Mouse (Mus musculus) embryonic facial prominence, embryonic 12.5 days (tissue): Measurements from ENCODE around the gene Mkrn2. TPM values are rescaled to one million over a fixed set of nuclear protein-coding genes. Genes with fewer than 3 reads are reported as not detected.

Experiments
- ATAC-seq: fragments of 200-750 bp; cut with Nextera tagmentation; 2 replicates; pipeline ENCODE4 v1.8.0; 2017; ENCODE audit not compliant: insufficient number of reproducible peaks, insufficient read depth, low FRiP score, low TSS enrichment
- H3K27ac ChIP-seq: fragments of 300-500 bp; sonication (generic); 2 replicates; pipeline ENCODE4 v1.5.1; 2016; ENCODE audit warnings: mild to moderate bottlenecking
- H3K27me3 ChIP-seq: fragments of 300-500 bp; sonication (generic); 2 replicates; pipeline ENCODE4 v1.6.1; 2016; ENCODE audit warnings: mild to moderate bottlenecking, moderate library complexity
- H3K36me3 ChIP-seq: fragments of 300-500 bp; sonication (generic); 2 replicates; pipeline ENCODE4 v1.6.1; 2016; ENCODE audit warnings: mild to moderate bottlenecking
- H3K4me1 ChIP-seq: fragments of 300-500 bp; sonication (generic); 2 replicates; pipeline ENCODE4 v1.6.1; 2016
- H3K4me2 ChIP-seq: fragments of 300-500 bp; sonication (generic); replicated peaks from 2 replicates; pipeline ENCODE4 v1.6.1; 2016; ENCODE audit warnings: mild to moderate bottlenecking, moderate library complexity
- H3K4me3 ChIP-seq: fragments of 300-500 bp; sonication (generic); 2 replicates; pipeline ENCODE4 v1.5.1; 2016; ENCODE audit warnings: mild to moderate bottlenecking
- H3K9ac ChIP-seq: fragments of 300-500 bp; sonication (generic); 2 replicates; pipeline ENCODE4 v1.6.1; 2016; ENCODE audit warnings: mild to moderate bottlenecking, moderate library complexity
- H3K9me3 ChIP-seq: fragments of 300-500 bp; sonication (generic); 2 replicates; pipeline ENCODE4 v1.6.1; 2016; ENCODE audit warnings: mild to moderate bottlenecking, moderate library complexity
- WGBS: fragments of 180-500 bp; shearing (Covaris S2); methylation state at CpG from one replicate; pipeline ENCODE4 v1.1.7; 2016; 5-methylcytosine and 5-hydroxymethylcytosine counted together
- polyA plus RNA-seq: library from polyadenylated mRNA; unstranded; fragments of >200 nt; fragmentation: Nextera tagmentation; extraction: Ambion mirVana; gene quantifications from 2 replicates; pipeline ENCODE4 v1.2.1, GENCODE M21; 2016

Gene Mkrn2
- polyA plus RNA-seq = 27.3 and 28.1 TPM in 2 replicates

DNA sequence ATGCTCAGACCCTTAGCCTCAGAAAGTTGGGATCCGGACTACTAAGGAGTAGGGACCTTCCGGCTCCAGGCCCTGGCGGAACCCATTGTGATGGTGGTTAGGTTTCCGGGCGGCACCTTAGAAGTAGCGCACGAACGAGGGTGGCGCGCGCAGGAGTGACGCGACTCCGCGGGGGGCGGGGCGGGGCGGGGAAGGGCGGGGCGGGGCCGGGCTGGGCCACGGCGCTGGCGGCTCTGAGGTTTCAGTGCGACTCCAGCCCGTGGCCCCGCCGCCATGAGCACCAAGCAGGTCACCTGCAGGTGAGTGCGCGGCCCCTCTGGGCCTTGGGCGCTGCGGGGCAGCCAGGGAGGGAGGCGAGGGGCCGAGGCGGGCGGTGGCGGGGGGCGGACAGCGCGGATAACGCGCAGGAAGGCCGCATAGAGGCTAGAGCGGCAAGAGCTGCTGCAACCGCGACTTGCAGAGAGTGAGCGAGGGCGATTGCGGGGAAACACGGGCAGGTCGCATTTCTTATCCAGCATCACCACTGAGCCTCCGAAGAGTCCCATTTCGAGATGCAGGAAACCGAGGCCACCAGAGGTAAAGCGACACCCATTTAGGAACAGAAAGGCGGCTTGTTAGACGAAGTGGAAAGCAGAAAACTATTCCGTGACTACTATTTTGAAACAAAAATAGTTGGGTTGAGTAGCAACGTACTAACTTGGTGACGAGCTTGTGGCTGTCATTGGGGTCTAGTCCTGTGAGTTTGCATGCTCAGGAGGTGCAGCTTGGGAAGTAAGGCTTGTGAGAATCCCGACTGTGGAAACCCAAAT is at the start of gene Mkrn2:
Gene Mkrn2 (plus strand): TSS at position 188 of the 809 bp plus-strand sequence.
- peaks cover 9% of the 10 kb centered on the region; the same call in 1 of the 2 replicates for H3K4me1 ChIP-seq
- no peaks in the 10 kb centered on the region for H3K9me3 ChIP-seq
- peak within 1 kb of the TSS; percentile 64 for H3K4me2 ChIP-seq
- peak within 1 kb of the TSS; percentile 93 for H3K4me3 ChIP-seq
- peak within 1 kb of the TSS; percentile 87 for H3K9ac ChIP-seq
- H3K36me3 ChIP-seq = peaks cover 10% of the 10 kb centered on the region; the same call in 1 of the 2 replicates
- H3K27me3 ChIP-seq = no peaks in the 10 kb centered on the region
- under 1% methylated on average over 58 of the region's 61 CpGs for WGBS
- H3K27ac ChIP-seq = peak within 1 kb of the TSS; percentile 81
- peak; percentile 94 for ATAC-seq

DNA sequence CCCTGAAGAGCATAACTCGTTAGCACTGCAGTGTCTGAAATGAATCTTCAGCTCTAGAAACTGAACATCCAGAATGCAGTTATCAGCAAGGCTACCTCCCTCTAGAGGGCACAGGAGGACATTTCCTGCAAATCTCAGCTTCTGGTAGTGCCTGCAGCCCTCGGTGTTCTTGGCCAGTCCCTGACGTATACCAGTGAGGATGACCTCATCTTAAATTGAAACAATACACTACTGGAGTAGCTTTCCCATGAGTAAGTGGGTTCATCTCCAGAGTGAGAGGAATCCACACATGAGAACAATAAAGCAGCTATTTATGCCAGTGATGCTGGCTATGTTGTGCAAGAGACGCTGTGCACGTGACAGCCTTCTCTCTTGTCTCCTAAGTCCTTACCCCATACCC is 46.2 kb upstream of the Mkrn2 start:
- 72% methylated on average over 5 of the region's 5 CpGs for WGBS
- no peak overlapping the region for H3K4me2 ChIP-seq
- ATAC-seq = no peak
- H3K9me3 ChIP-seq = no peaks in the 10 kb centered on the region
- no peaks in the 10 kb centered on the region for H3K4me1 ChIP-seq
- peaks cover 48% of the 10 kb centered on the region for H3K36me3 ChIP-seq
- H3K27ac ChIP-seq = no peak overlapping the region
- H3K9ac ChIP-seq = no peak overlapping the region
- H3K27me3 ChIP-seq = no peaks in the 10 kb centered on the region
- H3K4me3 ChIP-seq = no peak overlapping the region

DNA sequence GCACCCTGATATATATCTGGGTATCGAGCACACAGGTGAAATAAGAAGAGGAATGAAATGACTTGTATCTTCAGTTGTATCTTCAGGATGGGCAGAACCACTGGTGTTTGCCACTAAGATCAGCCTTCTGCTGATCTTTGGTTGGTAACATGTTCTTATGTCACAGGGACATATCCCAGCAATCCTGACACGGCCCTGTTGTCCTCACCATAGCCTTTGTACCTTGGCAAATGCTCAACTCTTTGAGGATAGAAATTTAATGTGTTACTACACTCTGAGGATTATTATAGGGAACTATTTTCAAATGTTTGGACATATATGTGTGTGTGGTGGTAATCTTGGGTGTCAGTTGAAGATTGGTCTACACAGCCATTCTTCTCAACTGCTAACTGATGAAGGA is 43.5 kb upstream of the Mkrn2 start:
- no peak overlapping the region for H3K4me3 ChIP-seq
- no peak overlapping the region for H3K27ac ChIP-seq
- no peak for ATAC-seq
- H3K36me3 ChIP-seq = peaks cover 47% of the 10 kb centered on the region
- no peaks in the 10 kb centered on the region for H3K4me1 ChIP-seq
- no peaks in the 10 kb centered on the region for H3K9me3 ChIP-seq
- H3K9ac ChIP-seq = no peak overlapping the region
- no peak overlapping the region for H3K4me2 ChIP-seq
- H3K27me3 ChIP-seq = no peaks in the 10 kb centered on the region
- 90% methylated on average over 2 of the region's 2 CpGs for WGBS

DNA sequence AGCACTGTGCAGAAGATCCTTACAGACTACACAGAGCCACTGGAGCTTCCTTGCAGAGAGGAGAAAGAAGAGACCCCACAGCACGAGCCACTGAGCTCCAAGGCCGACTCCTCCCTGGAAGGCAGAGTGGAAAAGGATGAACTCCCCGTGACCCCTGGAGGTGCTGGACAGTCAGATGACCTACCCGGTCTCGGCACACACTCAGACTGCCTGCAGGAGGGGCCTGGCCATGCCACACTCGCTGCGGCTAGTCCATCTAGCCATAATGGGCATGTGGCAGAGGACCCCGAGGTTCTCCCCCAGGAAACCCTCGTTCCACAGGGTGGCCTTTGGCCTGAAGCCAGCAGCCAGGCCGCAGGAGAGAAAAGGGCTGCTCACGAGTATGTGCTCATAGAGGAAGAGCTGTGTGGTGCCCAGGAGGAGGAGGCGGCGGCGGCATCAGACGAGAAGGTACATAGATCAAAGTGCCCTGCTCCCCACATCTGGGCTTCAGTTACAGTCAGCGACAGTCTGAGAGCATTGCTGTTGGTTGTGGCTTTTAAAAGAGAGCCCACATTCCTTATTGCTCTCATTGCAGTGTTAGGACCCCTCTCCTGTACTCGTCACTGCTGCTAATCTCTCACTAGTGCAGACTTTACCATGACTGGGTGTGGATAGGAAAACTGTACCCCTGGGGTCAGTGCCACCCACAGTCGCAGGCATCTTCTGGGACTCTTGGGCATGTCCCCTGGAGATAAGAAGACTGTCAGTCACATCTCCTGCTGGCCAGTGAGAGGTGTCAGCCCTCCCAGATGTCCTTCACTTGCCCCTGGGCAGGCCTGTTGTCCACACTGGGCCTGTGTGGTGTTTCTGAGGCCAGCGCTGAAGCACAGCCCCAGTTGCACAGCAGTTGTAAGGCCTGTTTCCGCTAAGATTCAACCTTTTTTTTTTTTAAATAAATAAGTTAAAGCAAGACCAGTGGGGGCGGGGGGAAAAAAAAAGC is 41.8 kb upstream of the Mkrn2 start:
- Histone ChIP-seq H3K4me3 (no peak overlapping the region), H3K4me1 (no peaks in the 10 kb centered on the region), H3K36me3 (peaks cover 42% of the 10 kb centered on the region), H3K27ac (no peak overlapping the region), H3K4me2 (no peak overlapping the region), H3K27me3 (no peaks in the 10 kb centered on the region), H3K9me3 (no peaks in the 10 kb centered on the region), H3K9ac (no peak overlapping the region)
- no peak for ATAC-seq
- WGBS = 80% methylated on average over 21 of the region's 21 CpGs

DNA sequence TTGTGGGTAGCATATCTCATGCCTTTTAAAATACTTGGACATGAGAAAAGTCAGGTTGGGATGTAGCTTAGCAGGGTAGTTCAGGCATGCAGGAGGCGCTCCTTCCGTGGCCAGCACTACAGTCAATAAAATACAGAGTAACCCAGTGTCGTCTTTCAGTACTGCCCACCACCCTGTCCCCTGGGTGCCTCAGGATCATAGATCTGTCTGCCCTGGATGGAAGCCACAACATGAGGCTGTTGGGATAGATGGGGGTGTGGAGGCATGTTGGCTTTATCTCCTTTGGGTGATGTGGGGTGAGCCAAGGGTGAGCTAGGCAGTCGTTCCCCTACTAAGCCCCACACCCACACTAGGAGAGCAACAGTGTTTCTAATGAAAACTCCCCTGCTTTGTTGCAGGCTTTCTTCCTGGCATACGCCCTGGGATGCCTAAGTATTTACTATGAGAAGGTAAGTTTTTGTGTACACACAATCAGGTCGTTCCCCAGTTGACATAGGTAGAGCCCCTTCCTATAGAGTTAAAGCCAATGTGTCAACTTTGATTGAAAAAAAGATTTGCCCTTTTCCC is 36.1 kb upstream of the Mkrn2 start:
- Histone ChIP-seq H3K9me3 (no peaks in the 10 kb centered on the region), H3K9ac (no peak overlapping the region), H3K36me3 (peaks cover 50% of the 10 kb centered on the region), H3K27me3 (no peaks in the 10 kb centered on the region), H3K27ac (no peak overlapping the region), H3K4me1 (no peaks in the 10 kb centered on the region), H3K4me3 (no peak overlapping the region), H3K4me2 (no peak overlapping the region)
- 84% methylated on average over 6 of the region's 6 CpGs for WGBS
- no peak for ATAC-seq

DNA sequence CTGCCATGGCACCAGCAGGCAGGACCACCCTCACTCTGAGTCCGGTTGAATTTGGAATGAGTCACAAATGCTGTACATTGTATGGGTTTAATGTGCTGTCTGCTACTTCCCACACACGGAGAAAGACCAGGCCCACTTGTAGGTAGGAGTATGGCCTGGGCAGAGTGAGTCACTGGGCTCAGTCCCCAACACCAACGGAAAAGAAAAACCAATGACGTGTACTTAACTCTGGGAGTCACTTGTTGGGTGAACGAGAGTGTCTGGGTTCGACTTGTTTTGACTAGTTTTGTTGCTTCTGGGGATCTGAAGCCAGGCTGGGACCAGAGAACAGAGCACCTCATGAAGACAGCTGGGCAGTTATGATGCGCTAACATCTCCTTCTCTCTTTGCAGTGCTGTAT is 27.5 kb upstream of the Mkrn2 start:
- Histone ChIP-seq H3K4me2 (no peak overlapping the region), H3K4me3 (no peak overlapping the region), H3K27me3 (no peaks in the 10 kb centered on the region), H3K27ac (no peak overlapping the region), H3K9me3 (no peaks in the 10 kb centered on the region), H3K36me3 (peaks cover 54% of the 10 kb centered on the region), H3K9ac (no peak overlapping the region), H3K4me1 (no peaks in the 10 kb centered on the region)
- WGBS = 90% methylated on average over 7 of the region's 7 CpGs
- ATAC-seq = no peak

DNA sequence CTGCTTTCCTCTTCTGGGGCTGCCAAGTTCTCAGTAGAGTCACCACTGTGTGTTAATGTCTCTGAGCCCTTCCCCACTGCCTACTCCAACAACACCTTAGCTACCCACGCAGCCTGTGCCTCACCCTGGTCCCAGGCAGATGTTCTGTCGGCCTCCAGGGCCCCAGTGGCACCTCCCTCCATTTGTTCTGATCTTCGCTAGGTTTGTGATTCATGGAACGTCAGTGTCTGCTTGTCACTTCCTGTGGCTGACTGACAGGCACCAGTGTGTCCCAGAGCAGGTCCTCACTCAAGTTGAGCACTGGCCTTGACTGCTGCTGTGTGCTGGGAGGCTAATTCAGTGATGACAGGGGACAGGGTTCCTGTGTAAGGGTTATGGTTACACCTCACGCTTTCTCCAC is 24.3 kb upstream of the Mkrn2 start:
- Histone ChIP-seq H3K4me3 (no peak overlapping the region), H3K9ac (no peak overlapping the region), H3K4me2 (no peak overlapping the region), H3K9me3 (no peaks in the 10 kb centered on the region), H3K36me3 (peaks cover 39% of the 10 kb centered on the region), H3K27me3 (no peaks in the 10 kb centered on the region), H3K4me1 (no peaks in the 10 kb centered on the region), H3K27ac (no peak overlapping the region)
- ATAC-seq = no peak
- 89% methylated on average over 5 of the region's 5 CpGs for WGBS

DNA sequence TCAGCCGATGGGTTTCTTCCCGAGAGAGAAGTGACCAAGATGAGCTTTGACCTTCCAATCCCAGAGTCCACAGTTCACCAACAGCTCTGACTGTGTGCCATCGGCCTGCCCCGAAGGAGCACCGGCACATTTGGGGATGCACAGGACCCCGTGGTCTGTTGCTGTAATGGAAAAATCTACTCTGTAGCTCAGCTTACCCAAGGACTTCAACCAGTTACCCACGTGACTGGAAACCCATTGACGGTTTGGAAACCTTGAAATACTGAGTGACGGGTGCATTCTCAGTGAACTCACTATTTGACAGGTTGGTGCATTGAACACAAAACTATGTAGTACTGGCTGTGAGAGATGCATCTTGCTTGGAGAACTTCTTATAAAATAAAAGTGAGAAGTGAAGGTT is 23.8 kb upstream of the Mkrn2 start:
- 89% methylated on average over 9 of the region's 9 CpGs for WGBS
- Histone ChIP-seq H3K36me3 (peaks cover 38% of the 10 kb centered on the region), H3K4me1 (no peaks in the 10 kb centered on the region), H3K27ac (no peak overlapping the region), H3K4me3 (no peak overlapping the region), H3K4me2 (no peak overlapping the region), H3K9ac (no peak overlapping the region), H3K9me3 (no peaks in the 10 kb centered on the region), H3K27me3 (no peaks in the 10 kb centered on the region)
- ATAC-seq = no peak

DNA sequence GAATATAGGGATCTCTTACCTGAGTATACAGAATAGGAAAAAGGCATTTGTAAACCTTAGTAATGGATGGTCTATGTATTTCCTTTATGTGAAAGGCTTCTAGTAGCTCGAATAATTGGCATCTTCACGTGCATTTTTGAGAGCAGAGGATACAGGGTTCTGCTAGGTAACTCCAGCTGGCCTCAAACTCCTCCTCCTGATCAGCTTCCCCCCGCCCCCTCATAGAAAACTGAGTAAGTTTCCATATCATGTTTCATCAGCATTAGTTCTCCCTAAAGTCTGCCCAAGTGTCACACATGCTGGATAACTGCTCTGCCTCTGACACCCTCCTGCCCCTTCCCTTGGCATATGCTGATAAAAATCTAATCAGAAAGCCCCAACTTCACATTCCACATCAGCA is 20.9 kb upstream of the Mkrn2 start:
- H3K36me3 ChIP-seq = peaks cover 23% of the 10 kb centered on the region
- H3K27ac ChIP-seq = no peak overlapping the region
- H3K4me3 ChIP-seq = no peak overlapping the region
- H3K4me1 ChIP-seq = no peaks in the 10 kb centered on the region
- H3K4me2 ChIP-seq = no peak overlapping the region
- ATAC-seq = no peak
- 87% methylated on average over 3 of the region's 3 CpGs for WGBS
- H3K9ac ChIP-seq = no peak overlapping the region
- H3K9me3 ChIP-seq = no peaks in the 10 kb centered on the region
- H3K27me3 ChIP-seq = no peaks in the 10 kb centered on the region

DNA sequence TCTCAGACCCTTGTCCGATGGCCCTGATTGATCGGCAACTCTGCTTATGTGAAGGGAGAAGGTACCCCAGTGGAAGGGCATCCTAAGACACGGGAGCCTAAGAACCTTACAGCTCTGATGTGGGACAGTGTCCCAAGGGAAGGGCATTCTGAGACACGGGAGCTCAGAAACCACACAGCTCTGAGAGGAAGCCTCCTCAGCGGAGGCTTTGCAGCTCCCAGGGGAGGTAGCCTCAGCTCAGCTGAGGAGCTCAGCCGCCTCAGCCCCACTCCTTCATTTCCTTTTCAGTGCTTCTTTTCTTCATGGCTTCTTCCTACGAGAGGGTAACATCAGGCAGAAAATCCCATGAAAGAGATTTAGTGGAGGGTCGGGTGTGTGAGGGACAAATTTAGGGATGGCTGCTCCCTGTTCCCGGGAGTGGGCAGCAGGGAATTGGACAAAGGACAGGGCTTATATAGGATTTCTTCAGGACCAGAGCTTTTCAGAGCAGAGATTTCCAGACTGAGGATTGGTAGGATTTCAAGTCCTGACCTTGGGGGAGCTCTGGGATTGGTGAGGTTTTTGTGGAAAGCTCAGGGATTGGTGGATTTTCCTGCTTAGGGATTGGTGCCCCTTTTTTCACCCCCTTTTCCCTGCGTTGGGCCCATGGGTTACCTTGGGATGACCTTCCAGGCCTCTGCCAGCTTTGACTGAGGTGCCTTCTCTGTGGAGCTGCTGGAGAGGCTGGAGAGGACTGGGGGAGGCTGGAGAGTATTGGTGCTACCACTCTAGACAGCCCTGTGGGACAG is 19.2 kb upstream of the Mkrn2 start:
- H3K27ac ChIP-seq = no peak overlapping the region
- H3K9me3 ChIP-seq = no peaks in the 10 kb centered on the region
- no peak for ATAC-seq
- H3K4me3 ChIP-seq = no peak overlapping the region
- no peak overlapping the region for H3K9ac ChIP-seq
- H3K4me1 ChIP-seq = no peaks in the 10 kb centered on the region
- H3K27me3 ChIP-seq = no peaks in the 10 kb centered on the region
- 79% methylated on average over 10 of the region's 10 CpGs for WGBS
- H3K36me3 ChIP-seq = peaks cover 7% of the 10 kb centered on the region
- H3K4me2 ChIP-seq = no peak overlapping the region
